Mouse (Mus musculus) left cerebral cortex, postnatal 4 days (tissue): ENCODE measurements around the gene Hpn. TPM values are rescaled to one million over a fixed set of nuclear protein-coding genes. Genes with fewer than 3 reads are reported as not detected.

ENCODE experiments used
- DNase-seq: peaks from one replicate; pipeline ENCODE4 v3.0.0-alpha.2; 2022
- intact Hi-C: fragments of 180-260 bp; cut with DNase I; formaldehyde crosslinking; loops from one replicate; pipeline ENCODE4 v1.15.1; 2025
- total RNA-seq, 2 experiments: library from RNA; stranded (reverse); gene quantifications; 2 replicates each; pipeline ENCODE4 v1.2.3; 2021

Hpn gene
- total RNA-seq, 2 experiments from 2014 or later, result 1.4 to 1.6 TPM

DNA sequence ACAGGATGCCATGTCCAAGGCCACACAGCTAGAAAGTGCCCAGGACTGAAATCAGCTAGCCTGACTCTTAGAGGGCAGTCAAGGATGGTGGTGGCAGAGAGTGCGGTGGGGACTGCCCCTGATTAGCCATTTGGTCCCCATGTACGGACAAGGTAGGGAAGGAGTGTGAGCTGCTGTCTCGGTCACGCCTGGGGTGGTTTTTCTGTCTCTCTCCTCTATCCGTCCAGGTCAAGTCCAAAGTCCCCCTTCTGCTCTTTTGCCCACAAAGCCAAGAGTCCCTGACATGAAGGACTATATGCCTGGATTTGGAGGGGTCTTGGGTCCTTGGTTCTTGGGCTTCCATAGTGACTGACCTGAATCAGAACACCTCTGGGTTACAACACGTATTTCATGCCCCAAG is 1.3 kb downstream of the Hpn start:
- intact Hi-C loops, result no loop called here

DNA sequence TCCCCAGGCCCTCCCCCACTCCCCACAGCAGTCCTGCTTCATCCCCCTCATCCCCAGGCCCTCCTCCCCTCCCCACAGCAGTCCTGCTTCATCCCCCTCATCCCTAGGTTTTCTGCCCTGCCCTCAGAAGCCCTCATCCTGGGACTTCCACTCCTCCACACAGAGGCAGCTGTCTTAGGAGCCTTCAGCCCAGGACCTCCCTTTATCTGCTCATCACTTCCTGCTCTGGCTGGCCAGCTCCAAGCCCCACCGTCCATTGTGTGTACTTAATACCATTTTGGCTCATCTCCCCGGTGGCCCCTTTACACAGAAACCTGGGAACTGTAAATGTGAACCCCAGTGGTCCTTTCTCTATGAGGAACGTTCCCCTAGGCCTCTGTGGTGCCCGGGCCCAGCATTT is 3.1 kb downstream of the Hpn start:
- intact Hi-C loops, result no loop called here
- DNase-seq, result no peak

More for the DNA sequence above, 1.3 kb downstream of the Hpn start:
- no peak for DNase-seq

DNA sequence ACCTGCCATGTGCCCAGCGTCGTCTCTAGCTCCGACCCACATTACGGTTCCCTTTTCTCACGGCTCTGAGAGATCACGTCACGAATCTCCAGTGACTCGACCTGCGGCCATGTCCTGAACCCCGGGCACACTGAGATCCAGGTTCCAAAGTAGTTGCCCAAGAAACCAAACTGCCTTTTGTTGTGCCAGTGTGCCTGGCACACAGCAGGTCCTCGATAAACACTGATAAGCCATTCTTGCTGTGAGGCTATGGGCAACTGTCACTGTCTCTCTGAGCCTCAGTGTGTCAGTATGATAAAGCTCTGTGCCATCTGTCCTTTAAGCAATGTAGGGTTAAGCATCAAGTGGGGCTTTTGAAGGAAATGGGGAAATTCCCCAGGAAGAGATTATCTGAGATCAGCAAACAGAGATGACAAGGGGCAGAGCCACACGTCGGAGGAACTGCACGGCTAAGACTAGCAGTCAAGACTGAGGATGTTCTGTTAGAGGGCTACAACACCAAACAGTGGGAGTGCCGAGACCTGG is 4.2 kb downstream of the Hpn start:
- DNase-seq, result no peak
- intact Hi-C loops, result no loop called here

DNA sequence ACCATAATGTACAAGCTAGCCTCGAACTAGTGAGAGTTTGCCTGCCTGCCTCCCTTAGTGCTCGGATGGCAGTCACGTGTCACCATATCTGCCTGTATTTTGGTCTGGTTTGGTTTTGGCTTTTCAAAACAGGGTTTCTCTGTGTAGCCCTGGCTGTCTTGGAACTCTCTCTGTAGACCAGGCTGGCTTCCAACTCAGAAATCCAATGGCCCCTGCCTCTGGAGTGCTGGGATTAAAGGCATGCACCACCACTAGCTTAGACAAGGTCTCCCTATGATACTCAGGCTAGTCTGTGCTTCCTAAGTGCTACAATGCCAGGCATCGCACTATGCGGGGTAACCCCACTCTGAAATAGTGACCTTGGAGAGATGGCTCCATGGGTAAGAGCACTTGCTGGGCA is 5.3 kb downstream of the Hpn start:
- DNase-seq, result no peak
- intact Hi-C loops, result no loop called here

DNA sequence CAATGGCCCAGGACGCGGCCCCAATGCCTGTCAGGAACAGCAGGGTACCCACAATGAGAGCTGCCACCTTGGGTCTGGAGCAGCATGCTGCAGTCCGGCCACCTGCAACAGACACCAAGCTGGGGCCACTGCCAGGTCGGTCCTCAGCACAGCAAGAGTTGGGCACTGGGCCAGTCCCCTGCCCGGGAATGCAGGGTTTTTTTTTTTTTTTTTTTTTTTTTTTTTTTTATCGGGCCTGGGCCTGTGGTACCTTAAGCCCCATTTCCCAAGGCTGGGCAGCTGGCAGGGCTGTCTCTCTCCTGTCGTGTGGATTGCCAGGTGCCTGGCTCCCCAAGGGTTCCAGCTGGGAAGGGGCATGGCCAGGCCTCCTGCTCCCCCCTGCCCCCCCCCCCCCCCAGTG is 6.0 kb downstream of the Hpn start:
- peak; percentile 66 for DNase-seq
- intact Hi-C loops, result no loop called here

DNA sequence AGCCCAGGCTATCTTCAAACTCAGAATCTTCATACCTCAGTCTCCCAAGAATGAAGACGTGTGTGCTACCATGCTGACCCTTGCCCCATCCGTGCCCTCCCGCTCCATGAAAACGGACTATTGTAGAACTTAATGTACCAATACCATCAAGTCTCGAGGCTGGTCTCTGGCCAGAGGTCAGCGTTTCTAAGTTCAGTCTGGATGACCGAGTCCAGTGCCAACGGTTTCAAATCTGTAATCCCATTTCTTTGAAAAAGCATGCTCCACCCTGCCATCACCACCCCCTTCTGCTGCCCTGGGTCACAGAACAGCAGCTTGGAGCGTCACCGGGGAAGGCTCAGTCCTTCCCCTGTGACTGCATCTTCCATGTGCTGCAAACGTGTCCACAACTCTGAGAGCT is 7.3 kb downstream of the Hpn start:
- no peak for DNase-seq
- intact Hi-C loops, result no loop called here

DNA sequence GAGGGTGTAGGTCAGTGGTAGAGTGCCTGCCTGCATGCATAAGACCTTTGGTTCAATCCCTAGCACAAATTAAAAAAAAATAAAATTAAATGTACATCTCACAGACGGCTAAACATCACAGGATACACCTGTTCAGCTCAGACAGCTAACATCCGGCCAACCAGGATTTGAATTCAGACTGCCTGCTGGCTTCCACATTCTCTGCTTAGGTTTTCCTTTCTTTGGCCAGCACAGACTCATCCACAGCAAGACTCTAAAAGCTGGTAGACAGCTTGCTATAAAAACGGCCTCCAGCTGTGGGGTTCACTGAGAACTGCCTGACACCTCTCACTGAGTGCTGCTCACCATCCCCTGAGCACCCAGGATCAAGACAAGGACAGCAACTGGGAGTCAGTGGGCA is 8.9 kb downstream of the Hpn start:
- intact Hi-C loops, result no loop called here
- no peak for DNase-seq

DNA sequence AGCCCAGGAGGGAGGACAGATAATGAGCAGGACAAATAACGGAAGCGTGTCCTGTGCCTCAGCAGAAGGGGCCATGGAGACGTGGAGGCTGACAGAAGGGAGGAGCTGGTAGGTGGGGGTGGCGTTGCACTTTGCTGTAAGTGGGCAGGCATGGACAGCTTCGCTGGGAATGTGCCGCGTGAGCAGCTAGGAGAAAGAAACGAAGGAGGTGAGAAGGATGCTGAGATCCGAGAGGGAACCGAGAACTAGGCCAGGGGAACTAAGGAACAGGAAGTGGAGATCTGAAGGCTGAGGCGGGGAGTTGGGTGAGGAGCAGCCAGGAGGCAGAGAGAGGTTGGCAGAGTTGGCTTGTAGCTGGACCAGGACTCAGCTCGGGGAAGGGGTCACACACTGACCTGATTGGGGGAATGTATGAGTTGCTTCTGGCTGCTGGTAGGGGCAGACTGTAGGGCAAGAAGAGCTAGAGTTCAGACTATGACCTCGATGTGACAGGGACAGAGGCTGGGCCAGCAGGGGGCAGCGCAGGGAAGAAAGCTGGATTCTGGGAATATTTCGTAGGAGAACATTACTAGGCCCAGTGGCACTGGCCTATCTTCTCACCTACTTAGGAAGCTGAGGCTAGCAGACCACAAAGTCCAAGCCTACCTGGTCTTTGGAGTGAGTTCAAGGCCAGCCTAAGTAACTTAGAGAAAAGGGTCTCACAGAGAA is 9.9 kb downstream of the Hpn start:
- intact Hi-C loops, result no loop called here
- peak; percentile 54 for DNase-seq

DNA sequence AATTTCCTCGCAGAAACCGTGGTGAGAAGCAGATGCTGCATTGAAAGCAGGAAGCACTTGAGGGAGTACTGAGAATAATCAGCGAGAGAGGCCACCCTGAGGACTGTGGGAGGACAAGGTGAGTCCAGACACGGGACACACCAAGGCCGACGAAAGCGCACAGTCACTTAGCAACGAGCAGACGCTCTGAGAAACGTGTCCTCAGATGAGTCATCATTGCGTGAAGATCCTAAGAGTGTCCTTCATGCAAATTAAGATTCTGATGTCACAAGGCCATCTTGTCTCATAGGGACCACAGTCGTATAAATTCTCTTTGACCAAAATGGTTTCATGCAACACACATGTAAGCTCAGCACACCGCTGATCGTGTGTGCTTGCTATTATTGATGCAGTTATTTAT is 14.3 kb downstream of the Hpn start:
- DNase-seq, result no peak
- intact Hi-C loops, result no loop called here

DNA sequence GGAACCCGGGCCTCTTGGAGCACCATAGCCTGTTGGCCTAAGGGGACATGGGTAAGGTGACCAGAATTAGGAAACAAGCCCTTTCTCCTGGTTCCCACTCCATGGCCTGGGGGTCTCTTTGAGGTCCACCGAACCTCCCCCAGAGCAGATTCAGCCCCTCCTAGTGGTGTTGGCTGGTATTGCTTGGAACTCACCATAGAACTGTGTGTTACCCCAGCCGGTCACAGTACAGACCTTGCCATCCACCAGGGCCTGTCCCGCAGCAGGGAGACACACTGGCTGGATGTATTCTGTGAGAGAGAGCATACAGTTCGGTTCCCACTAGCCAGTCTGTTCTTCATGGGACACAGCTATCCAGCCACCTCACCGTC is 15.5 kb downstream of the Hpn start:
- intact Hi-C loops, result no loop called here
- DNase-seq, result no peak

DNA sequence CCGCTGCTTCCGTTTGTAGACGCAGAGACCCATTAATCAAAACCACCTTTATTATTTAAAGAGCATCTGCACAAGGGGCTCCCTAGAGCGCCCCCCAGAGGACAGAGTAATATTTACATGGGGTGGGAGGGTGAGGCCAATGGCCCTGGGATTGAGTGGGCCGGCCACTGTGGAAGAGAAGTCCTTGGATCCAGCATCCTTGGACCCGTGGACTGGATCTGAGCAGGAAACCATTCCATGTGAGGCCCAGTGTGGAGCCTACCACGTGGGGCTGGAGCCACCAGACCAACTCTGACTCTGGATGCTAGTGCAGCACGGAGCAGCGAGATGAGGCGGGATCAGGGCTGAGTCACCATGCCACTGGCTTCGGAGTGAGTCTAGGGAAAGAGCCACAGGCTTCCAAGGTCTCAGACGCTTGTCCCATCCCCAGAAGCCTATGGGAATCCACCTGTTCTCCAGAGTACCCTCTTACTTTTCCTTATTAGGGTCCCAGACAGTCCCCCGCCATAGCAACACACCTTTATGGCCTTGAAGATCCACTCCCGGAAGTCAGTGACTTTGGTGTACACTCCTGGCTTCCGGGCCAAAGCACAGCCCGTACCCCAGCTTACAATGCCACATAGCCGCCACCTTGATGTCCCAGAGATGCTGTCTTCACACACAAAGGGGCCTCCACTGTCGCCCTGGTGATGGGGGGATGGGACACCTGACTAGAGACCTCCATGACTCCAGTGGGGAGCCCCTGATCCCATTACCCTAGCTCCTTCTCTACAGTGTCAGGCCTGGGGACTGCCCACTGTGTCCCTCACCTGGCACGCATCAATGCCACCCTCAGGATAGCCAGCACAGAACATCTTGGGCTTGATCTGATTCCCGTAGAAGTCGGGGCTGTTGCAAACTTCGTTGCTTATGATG is 16.1 kb downstream of the Hpn start:
- intact Hi-C loops, result no loop called here
- DNase-seq, result no peak

DNA sequence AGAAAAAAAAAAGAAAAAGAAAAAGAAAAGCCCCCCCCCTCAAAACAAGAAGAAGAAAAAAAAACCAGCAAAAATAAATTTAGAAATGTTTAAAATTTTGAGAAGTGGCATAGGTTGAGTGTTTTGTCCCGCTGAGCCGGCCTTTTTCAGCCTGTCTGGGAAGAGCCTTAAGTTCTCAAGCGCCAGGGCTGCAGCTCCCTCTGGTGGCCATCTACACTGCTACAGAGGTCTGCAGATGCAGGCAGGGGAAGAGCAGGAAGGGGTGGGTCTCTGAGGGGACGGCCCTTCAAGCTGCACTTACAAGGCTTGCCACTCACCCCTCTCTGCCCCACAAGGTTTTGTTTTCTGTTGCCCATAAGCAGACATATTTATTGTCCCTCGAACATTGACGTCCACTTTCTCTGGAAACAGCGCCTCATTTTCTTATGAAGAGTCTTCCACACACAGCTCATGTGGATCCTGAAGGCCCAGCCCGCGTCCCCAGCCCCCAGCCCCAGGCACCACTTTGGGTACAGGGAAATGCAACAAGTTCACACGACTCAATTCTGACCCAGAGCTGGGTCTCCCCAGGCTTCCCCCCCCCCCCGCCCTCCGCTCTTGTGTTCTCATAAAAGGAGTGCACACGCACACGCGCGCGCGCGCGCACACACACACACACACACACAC is 17.4 kb downstream of the Hpn start:
- DNase-seq, result peak; percentile 95
- intact Hi-C loops, result no loop called here

DNA sequence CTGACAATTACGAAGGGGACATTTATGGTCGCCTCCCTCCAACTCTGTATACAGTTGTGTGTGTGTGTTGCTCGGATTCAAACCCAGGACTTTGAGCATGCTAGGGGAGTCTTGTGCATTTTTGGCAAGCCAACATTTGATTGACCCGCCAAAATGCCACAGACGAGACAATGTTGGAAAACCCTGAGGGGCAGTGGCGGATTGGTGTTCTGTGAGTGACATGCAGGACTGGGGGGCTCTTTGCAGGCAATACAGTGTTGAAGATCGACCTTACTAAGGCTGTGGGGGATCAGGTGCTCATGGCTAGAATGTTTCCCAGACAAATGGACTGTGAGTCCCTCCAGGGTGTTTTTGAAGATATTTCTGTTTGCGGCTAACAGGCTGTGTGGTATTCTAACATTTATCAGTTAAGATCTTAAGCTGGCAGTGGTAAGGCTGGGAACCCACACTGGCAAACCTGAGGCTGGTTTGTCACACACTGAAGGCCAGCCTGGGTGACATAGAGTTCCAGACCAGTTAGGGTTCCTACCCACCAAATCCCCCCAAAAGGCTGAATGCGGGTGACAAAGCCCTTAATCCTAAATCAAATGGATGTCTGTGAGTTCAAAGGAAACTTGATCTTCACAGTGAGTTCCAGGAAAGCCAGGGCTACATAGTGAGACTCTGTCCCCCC is 18.1 kb downstream of the Hpn start:
- DNase-seq, result no peak
- intact Hi-C loops, result no loop called here

DNA sequence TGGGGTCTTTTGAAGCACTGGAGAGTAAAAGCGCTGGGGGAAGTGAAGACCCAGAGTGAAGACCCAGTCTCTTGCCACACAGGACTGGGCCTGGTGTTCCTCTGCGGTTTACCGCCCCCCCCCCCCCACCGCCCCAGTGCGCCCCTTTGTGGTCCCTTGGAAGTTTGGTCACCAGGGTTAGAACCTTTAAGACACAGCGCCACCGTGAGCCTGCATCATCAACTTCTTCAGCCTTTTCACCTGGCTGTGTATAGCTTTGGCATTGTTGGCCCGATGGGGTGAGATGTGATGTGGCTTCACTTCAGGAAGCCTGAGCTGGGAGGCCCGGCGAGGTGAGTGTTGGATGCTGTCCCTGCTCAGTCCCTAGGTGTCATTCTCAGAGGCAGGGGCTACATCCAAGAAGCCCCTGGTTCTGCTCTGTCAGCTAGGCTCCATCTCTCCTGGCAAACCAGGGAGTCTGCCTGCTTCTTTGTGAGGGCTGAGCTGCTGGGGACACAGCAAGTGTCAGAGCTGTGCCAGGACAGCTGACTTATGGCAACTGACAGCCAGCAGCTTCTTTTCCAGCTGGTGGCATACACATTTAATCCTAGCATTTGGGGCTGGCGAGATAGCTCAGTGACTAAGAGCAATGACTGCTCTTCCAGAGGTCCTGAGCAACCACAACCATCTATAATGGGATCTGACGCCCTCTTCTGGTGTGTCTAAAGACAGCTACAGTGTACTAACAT is 20.2 kb downstream of the Hpn start:
- DNase-seq, result no peak
- intact Hi-C loops, result no loop called here

DNA sequence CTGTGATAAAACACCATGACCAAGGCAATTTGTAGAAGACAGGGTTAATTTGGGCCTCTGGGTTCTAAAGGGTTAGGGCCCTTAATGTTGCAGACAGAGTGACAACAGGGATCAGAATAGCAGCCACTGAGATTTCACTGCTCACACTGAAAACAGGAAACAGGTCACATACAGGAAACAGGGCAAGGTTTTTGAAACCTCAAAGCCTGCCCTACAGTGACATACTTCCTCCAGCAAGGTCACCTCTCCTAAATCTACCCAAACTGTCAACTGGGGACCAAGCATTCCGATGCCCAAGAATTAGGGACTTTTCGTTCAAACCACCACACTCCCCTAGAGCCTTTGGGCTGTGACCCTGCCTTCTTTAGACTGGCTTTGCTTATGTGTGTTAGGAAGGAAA is 25.4 kb downstream of the Hpn start:
- intact Hi-C loops, result no loop called here
- no peak for DNase-seq

DNA sequence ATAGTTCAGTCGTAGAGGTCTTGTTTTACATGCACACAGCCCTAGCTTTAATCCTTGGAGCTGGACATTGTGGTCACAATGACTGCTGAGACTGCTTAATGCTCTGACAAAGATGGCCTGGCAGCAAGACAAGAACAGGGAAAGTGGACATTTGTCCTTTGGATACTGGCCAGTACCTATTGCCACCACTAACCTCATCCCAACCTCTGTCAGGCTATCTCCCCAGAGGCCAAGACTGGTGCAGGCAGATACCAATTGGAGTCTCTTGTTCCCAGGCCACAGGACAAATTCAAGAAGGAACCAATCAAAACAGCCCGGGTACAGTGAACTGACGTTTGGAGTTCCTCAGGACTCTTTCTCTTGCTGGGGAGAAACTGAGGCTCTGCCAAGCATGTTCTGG is 26.9 kb downstream of the Hpn start:
- intact Hi-C loops, result no loop called here
- DNase-seq, result no peak

DNA sequence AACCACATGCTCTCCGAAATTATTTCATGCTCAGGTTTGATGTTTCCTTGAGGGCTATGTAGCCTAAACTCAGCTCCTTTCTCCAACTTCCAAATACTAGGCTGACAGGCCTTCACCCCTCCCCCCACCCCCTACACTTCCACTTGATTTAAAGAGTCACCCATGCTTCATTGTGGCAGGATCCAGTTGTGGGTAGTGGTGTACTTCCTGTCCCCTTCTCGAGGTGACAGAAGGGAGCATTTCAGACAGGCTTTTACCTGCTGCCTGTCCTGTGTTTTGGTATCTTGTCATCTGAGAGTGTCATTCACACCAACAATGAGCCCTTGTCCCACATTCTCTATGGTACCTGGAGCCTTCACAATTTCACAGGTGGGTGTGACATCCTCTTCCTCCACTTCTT is 27.8 kb downstream of the Hpn start:
- intact Hi-C loops, result no loop called here

DNA sequence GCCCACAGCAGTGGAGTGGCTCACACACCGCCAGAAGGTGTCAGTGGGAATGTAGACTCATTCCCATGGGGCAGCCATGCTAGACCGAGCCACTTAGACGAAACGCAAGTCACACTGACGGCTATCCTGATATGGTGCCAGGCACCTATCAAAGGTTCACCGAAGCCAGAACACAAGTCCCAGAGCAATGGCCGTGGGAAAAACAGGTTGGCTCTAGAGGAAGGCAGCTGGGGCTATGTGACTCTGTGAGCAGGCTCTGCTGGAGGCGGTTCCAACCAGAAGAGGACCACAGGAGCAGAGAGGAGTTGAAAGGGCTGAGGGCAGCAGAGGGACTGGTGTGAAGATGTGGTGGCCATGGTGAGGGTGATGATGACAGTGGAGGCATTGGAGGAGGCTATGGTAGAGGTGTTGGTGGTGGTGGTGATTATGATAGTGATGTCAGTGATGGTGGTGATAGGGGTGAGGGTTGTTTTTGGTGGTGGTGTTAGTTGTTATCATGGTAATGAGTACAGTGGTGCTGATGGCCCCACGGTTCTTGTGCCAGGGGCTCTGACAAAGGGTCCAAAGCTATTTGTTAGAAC is 28.8 kb downstream of the Hpn start:
- intact Hi-C loops, result no loop called here
- DNase-seq, result no peak

More for the DNA sequence above, 27.8 kb downstream of the Hpn start:
- no peak for DNase-seq

DNA sequence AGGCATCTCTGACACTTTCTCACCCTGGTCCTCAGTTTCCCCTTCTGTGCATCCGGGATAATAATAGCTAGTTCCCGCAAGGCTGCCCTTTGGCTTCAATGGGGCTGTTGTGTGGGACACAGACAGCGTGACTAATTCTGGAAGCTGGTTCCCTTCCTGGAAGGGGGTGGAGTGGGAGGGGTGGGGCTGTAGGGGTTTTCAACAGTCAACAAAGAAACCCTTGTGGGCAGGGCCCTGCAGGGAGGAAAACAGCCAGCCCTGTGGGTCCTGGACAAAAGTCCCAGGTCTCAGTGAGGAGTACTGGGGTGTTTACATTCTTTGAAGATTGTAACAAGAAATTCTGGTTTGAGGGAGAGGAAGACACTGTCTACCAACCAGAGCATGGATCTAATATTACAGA is 29.9 kb downstream of the Hpn start:
- peak; percentile 41 for DNase-seq
- intact Hi-C loops, result no loop called here

DNA sequence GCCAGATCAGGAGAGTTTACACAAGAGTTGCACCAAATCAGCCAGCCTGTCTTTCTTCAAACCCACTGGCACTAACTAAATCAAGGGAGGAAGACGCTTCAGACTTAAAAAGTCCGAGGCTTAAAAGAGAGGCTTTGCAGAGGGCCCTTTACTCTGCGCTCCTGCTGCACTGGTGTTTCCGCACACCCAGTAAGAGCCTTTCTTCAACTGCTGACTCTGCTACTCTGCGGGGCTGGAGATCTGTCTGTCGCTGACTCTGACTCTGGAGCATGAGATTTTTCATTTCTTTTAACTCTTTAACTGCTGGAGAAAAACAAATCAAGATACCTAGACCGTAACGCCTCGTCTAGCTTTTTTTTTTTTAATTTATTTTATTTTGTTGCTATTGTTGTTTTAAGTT is 30.9 kb downstream of the Hpn start:
- no peak for DNase-seq
- intact Hi-C loops, result no loop called here
